Mouse (Mus musculus) urinary bladder, postnatal 25 days (tissue): ENCODE data around the gene Olfr623.

Source experiments
- DNase-seq: peaks from one replicate; pipeline ENCODE4 v3.0.0; 2022; ENCODE audit warnings: low spot score

Olfr623 gene

GRCm38 (mm10) chr7:103663598-103663997, at the start of gene Olfr623:
Gene Olfr623 (minus strand): TSS chr7:103663698.
- DNase-seq = no peak

DNA sequence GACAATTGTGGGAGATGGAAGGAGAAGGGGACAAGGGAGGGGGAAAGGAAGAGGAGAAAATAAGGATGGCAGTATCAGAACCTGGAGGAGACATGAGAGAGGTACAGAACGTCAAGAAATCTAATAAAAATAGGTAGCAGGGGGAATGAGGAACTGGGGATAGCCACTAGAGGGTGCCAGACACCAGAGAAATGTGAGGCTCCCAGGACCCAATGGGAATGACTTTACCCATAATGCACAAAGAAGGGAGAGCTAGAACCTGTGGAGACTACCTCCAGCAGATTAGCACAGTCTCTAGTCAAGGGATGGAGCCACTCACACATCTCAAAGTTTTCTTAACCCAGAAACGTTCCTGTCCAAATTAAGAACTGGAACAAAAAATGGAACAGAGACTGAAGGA, 48.5 kb upstream of the Olfr623 start:
- DNase-seq = peak; percentile 2

GRCm38 (mm10) chr7:103699469-103699868, 36.0 kb upstream of the Olfr623 start:
- no peak for DNase-seq

- no peak for DNase-seq
Observed at GRCm38 (mm10) chr7:103682420-103682819, 18.9 kb upstream of the Olfr623 start, which contains the start of gene Olfr625-ps1. Gene Olfr625-ps1 (plus strand): TSS chr7:103682720.

DNA sequence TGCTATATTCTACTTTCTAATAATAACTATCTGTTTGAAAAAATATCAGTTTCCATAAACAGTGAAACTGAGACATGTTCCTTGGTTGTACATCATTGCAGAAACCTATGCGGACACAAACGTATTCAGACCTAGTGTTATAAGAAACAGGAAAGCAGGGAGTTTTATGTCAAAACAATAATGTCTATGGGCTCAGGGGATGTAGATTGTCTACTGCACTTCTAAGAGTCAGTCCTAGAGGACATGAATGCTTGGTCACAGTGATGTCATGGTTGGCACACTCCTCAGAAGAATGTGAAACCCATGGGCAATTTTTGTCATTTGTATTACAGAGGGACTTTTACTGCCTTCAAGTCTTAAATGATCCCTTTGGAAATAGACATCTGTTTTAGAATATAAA, 7.6 kb upstream of the Olfr623 start, which contains the start of gene Olfr624:
Olfr624 (minus strand) TSS at position 101 of the 400 bp plus-strand sequence.
- DNase-seq = no peak

DNA sequence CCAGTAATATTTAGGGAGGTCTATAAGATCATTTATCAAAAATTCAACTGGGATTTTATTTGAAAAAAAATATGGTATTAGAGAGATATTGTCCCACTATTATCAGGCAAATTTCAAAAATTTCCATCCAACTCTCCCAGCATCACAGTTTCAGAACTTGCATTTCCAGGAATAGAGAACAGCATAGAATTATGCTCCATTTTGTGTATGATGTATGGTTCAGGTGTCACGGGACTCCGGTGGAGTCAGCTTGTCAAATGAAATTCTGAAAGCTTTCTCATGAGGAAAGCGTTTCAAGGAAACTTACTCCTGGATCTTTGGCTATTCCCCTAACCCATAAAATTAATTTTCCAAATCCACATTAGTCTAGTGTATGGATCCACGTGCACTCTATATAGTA, 19.4 kb downstream of the Olfr623 start:
- DNase-seq = no peak

DNA sequence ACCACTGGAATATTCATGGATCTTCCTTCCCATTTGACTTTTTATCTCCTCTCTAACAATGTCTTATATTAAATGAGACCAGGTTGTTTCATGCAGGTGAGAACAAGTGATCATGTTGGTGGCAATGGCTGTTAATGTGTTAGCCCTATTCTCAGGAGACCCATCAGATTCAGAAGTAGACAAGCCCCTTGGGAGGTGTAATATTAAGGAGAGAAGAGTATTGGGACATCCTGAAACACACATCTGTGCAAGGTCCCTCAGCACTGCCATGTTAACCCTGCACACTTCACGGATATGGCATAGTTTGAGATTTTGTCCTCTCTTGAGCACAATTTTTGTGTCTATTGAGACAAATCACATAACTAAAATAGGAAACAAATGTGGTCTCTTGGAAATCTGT, 20.9 kb downstream of the Olfr623 start, which contains the start of gene Olfr622:
Olfr622 (minus strand) TSS at position 101 of the 400 bp plus-strand sequence.
- no peak for DNase-seq

- no peak for DNase-seq
Observed at GRCm38 (mm10) chr7:103636795-103637194, 26.7 kb downstream of the Olfr623 start.

DNA sequence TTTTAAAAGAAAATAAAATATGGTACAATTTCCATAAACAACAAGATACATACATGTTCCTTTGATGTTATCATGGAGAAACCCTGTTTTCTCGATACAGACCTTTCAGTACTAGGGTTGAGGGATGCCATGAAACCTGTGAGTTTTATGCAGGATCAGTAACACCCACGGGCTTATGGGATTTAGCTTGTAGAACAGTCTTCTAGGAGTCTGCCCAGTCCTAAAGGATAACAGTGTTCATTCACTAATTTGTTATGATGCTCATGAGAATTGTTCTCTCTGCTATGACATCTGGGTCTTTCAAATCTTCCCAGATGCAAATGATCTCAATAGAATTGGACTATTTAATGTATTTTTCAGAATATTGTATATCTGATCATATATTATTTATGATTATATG, 51.1 kb downstream of the Olfr623 start, which contains the start of gene Olfr620:
Olfr620 (minus strand) TSS at position 101 of the 400 bp plus-strand sequence.
- DNase-seq = no peak
